Mouse (Mus musculus) heart, embryonic 13.5 days (tissue): ENCODE measurements around the gene Gtpbp8. TPM values are rescaled to one million over a fixed set of nuclear protein-coding genes. Genes with fewer than 3 reads are reported as not detected.

Experiments
- ATAC-seq: fragments of 200-750 bp; cut with Nextera tagmentation; 2 replicates; pipeline ENCODE4 v1.8.0; 2017; ENCODE audit warnings: moderate TSS enrichment; ENCODE audit not compliant: insufficient number of reproducible peaks, low FRiP score, low TSS enrichment; ENCODE audit errors: extremely low read depth
- H3K27ac ChIP-seq: fragments of 300-500 bp; sonication (generic); replicated peaks from 2 replicates; pipeline ENCODE4 v1.5.1; 2015; ENCODE audit warnings: moderate library complexity, mild to moderate bottlenecking, inconsistent platforms
- H3K27me3 ChIP-seq: fragments of 300-500 bp; sonication (generic); replicated peaks from 2 replicates; pipeline ENCODE4 v1.6.1; 2015; ENCODE audit warnings: mild to moderate bottlenecking, inconsistent platforms
- H3K36me3 ChIP-seq: fragments of 300-500 bp; sonication (generic); 2 replicates; pipeline ENCODE4 v1.6.1; 2015; ENCODE audit warnings: mild to moderate bottlenecking, inconsistent platforms
- H3K4me1 ChIP-seq: fragments of 300-500 bp; sonication (generic); 2 replicates; pipeline ENCODE4 v1.6.1; 2015; ENCODE audit warnings: inconsistent platforms
- H3K4me2 ChIP-seq: fragments of 300-500 bp; sonication (generic); 2 replicates; pipeline ENCODE4 v1.6.1; 2015; ENCODE audit warnings: inconsistent platforms, mild to moderate bottlenecking, moderate library complexity
- H3K4me3 ChIP-seq: fragments of 300-500 bp; sonication (generic); 2 replicates; pipeline ENCODE4 v1.5.1; 2015; ENCODE audit warnings: moderate library complexity, mild to moderate bottlenecking, inconsistent platforms
- H3K9ac ChIP-seq: fragments of 300-500 bp; sonication (generic); 2 replicates; pipeline ENCODE4 v1.6.1; 2015; ENCODE audit warnings: inconsistent platforms, mild to moderate bottlenecking, moderate library complexity
- H3K9me3 ChIP-seq: fragments of 300-500 bp; sonication (generic); 2 replicates; pipeline ENCODE4 v1.6.1; 2016; ENCODE audit warnings: inconsistent platforms
- WGBS: fragments of 180-500 bp; shearing (Covaris S2); methylation state at CpG from one replicate; pipeline ENCODE4 v1.1.7; 2015; ENCODE audit warnings: mixed read lengths; 5-methylcytosine and 5-hydroxymethylcytosine counted together
- polyA plus RNA-seq: library from polyadenylated mRNA; unstranded; fragments of >200 nt; fragmentation: Nextera tagmentation; extraction: Ambion mirVana; gene quantifications from 2 replicates; pipeline ENCODE4 v1.2.1, GENCODE M21; 2015

The Gtpbp8 gene
- 18.3 and 19.3 TPM in 2 replicates for polyA plus RNA-seq

- Histone ChIP-seq H3K4me2 (peak within 1 kb of the TSS; percentile 91), H3K36me3 (peaks cover 12% of the 10 kb centered on the region), H3K9me3 (no peaks in the 10 kb centered on the region), H3K4me3 (peak within 1 kb of the TSS; percentile 94), H3K27me3 (no peaks in the 10 kb centered on the region), H3K9ac (peak within 1 kb of the TSS; percentile 88), H3K4me1 (peaks cover 22% of the 10 kb centered on the region), H3K27ac (peak within 1 kb of the TSS; percentile 96)
- under 1% methylated on average over 47 of the region's 47 CpGs for WGBS
- ATAC-seq, result peak; percentile 82
Measured at GRCm38 (mm10) chr16:44745866-44746562, at the start of gene Gtpbp8. Gene Gtpbp8 (minus strand): TSS chr16:44746363.

- Histone ChIP-seq H3K4me3 (no peak overlapping the region), H3K27ac (no peak overlapping the region), H3K27me3 (no peaks in the 10 kb centered on the region), H3K4me2 (no peak overlapping the region), H3K9ac (no peak overlapping the region), H3K4me1 (no peaks in the 10 kb centered on the region), H3K36me3 (no peaks in the 10 kb centered on the region), H3K9me3 (no peaks in the 10 kb centered on the region)
- ATAC-seq, result no peak
Measured at GRCm38 (mm10) chr16:44794416-44794815, 48.3 kb upstream of the Gtpbp8 start.

GRCm38 (mm10) chr16:44786934-44787333 lies 40.8 kb upstream of the Gtpbp8 start:
- 54% methylated on average over 1 of the region's 1 CpGs for WGBS
- no peaks in the 10 kb centered on the region for H3K9me3 ChIP-seq
- H3K36me3 ChIP-seq, result no peaks in the 10 kb centered on the region
- no peak overlapping the region for H3K27ac ChIP-seq
- no peak overlapping the region for H3K4me3 ChIP-seq
- no peak for ATAC-seq
- no peak overlapping the region for H3K9ac ChIP-seq
- H3K4me1 ChIP-seq, result no peaks in the 10 kb centered on the region
- H3K27me3 ChIP-seq, result no peaks in the 10 kb centered on the region
- no peak overlapping the region for H3K4me2 ChIP-seq

- Histone ChIP-seq H3K27me3 (no peaks in the 10 kb centered on the region), H3K9me3 (no peaks in the 10 kb centered on the region), H3K4me1 (no peaks in the 10 kb centered on the region), H3K9ac (no peak overlapping the region), H3K4me3 (no peak overlapping the region), H3K36me3 (no peaks in the 10 kb centered on the region), H3K4me2 (no peak overlapping the region), H3K27ac (no peak overlapping the region)
- ATAC-seq, result no peak
- WGBS, result 63% methylated on average over 4 of the region's 4 CpGs
Measured at GRCm38 (mm10) chr16:44780751-44781150, 34.6 kb upstream of the Gtpbp8 start.

DNA sequence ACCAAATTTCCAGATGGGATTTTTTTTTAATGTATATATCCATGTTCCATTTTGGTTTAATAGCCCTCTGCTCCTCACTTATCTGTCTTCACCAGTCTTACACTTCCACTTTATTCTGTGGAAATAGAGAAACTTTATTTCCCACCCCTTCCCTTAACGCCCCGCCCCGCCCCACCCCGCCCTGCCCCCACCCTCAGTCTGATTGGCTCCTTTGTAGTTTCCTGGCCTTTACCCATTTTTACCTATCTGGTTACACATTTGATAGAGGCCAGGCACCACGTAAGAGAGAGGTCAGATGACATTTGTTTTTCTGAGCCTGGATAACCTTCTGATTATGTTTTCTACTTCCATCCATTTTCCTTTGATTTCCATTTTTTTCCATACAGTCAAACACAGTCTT lies 33.3 kb upstream of the Gtpbp8 start:
- H3K9me3 ChIP-seq, result no peaks in the 10 kb centered on the region
- WGBS, result 78% methylated on average over 5 of the region's 5 CpGs
- no peak overlapping the region for H3K9ac ChIP-seq
- no peak overlapping the region for H3K27ac ChIP-seq
- H3K36me3 ChIP-seq, result no peaks in the 10 kb centered on the region
- no peak overlapping the region for H3K4me3 ChIP-seq
- ATAC-seq, result no peak
- no peak overlapping the region for H3K4me2 ChIP-seq
- H3K4me1 ChIP-seq, result no peaks in the 10 kb centered on the region
- no peaks in the 10 kb centered on the region for H3K27me3 ChIP-seq

DNA sequence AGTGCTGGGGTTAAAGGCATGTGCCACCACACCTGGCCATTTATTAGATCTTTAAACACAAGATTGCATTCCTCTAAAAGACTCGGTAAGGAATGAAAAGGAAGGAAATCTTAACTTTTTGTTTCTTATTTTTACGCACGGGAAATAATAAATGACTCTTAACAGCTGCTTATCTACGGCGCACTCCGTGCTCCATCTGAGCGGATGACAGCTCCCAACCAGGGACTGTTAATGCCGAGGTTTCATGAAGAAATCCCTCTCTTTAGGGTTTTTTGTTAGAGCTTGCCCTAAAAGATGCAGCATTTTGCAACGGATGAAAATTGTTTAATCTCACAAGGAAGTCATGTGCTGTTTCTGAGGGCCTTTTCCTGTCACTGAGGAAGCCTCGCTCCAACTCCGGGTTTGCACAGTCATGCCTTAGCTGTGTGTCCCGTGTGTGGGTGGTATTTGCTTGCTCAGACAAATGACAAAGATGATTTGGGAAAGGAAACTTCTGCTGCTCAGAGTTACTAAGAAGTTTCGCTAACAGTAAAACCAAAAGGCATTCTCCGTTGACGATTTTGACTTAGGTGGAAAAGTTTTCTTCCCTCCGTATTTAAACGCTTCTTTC lies 32.5 kb upstream of the Gtpbp8 start:
- ATAC-seq, result no peak
- H3K27ac ChIP-seq, result no peak overlapping the region
- peak overlapping the region; percentile 50 for H3K4me2 ChIP-seq
- no peak overlapping the region for H3K9ac ChIP-seq
- no peaks in the 10 kb centered on the region for H3K27me3 ChIP-seq
- H3K36me3 ChIP-seq, result no peaks in the 10 kb centered on the region
- H3K4me3 ChIP-seq, result peak overlapping the region; percentile 6; the same call in 1 of the 2 replicates
- H3K4me1 ChIP-seq, result no peaks in the 10 kb centered on the region
- WGBS, result 58% methylated on average over 17 of the region's 17 CpGs
- no peaks in the 10 kb centered on the region for H3K9me3 ChIP-seq

- Histone ChIP-seq H3K4me2 (no peak overlapping the region), H3K9ac (no peak overlapping the region), H3K4me3 (no peak overlapping the region), H3K36me3 (no peaks in the 10 kb centered on the region), H3K9me3 (no peaks in the 10 kb centered on the region), H3K27me3 (no peaks in the 10 kb centered on the region), H3K4me1 (no peaks in the 10 kb centered on the region), H3K27ac (no peak overlapping the region)
- no peak for ATAC-seq
- WGBS, result 85% methylated on average over 6 of the region's 6 CpGs
Measured at GRCm38 (mm10) chr16:44774201-44774600, 28.0 kb upstream of the Gtpbp8 start.

GRCm38 (mm10) chr16:44773673-44774072 lies 27.5 kb upstream of the Gtpbp8 start:
- no peaks in the 10 kb centered on the region for H3K9me3 ChIP-seq
- H3K4me1 ChIP-seq, result no peaks in the 10 kb centered on the region
- no peak overlapping the region for H3K4me3 ChIP-seq
- 73% methylated on average over 3 of the region's 3 CpGs for WGBS
- no peaks in the 10 kb centered on the region for H3K27me3 ChIP-seq
- no peak overlapping the region for H3K27ac ChIP-seq
- ATAC-seq, result no peak
- no peak overlapping the region for H3K9ac ChIP-seq
- no peaks in the 10 kb centered on the region for H3K36me3 ChIP-seq
- H3K4me2 ChIP-seq, result no peak overlapping the region

- Histone ChIP-seq H3K4me1 (no peaks in the 10 kb centered on the region), H3K4me3 (no peak overlapping the region), H3K36me3 (no peaks in the 10 kb centered on the region), H3K27me3 (no peaks in the 10 kb centered on the region), H3K9ac (no peak overlapping the region), H3K27ac (no peak overlapping the region), H3K9me3 (no peaks in the 10 kb centered on the region), H3K4me2 (no peak overlapping the region)
- no peak for ATAC-seq
- 65% methylated on average over 6 of the region's 6 CpGs for WGBS
Measured at GRCm38 (mm10) chr16:44772577-44772976, 26.4 kb upstream of the Gtpbp8 start.

DNA sequence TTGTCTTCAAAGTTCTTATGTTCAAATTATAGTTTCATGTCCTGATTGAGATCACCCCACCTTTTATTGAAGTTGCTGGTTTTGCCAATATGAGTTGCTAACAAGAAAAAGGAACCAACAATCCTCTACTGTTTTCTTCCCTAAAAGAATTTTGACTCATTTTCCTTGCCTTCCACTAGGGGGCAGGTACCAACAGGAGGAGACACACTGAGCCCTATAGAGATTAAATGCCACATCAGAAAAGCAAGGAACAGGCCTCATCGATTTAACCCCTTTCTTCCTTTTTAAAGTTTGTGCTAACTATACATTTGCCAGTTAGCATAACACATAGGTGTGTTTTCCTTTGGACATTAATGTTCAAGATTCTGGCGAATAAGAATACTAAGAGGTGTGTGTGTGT lies 21.8 kb upstream of the Gtpbp8 start:
- WGBS, result 47% methylated on average over 2 of the region's 2 CpGs
- ATAC-seq, result no peak
- H3K9ac ChIP-seq, result no peak overlapping the region
- H3K4me2 ChIP-seq, result no peak overlapping the region
- no peaks in the 10 kb centered on the region for H3K4me1 ChIP-seq
- H3K4me3 ChIP-seq, result no peak overlapping the region
- no peaks in the 10 kb centered on the region for H3K36me3 ChIP-seq
- no peaks in the 10 kb centered on the region for H3K27me3 ChIP-seq
- no peak overlapping the region for H3K27ac ChIP-seq
- no peaks in the 10 kb centered on the region for H3K9me3 ChIP-seq

GRCm38 (mm10) chr16:44767506-44767905 lies 21.3 kb upstream of the Gtpbp8 start:
- no peak overlapping the region for H3K4me3 ChIP-seq
- no peaks in the 10 kb centered on the region for H3K27me3 ChIP-seq
- no peak overlapping the region for H3K4me2 ChIP-seq
- no peak overlapping the region for H3K27ac ChIP-seq
- H3K9me3 ChIP-seq, result no peaks in the 10 kb centered on the region
- H3K9ac ChIP-seq, result no peak overlapping the region
- H3K4me1 ChIP-seq, result no peaks in the 10 kb centered on the region
- 81% methylated on average over 7 of the region's 7 CpGs for WGBS
- no peaks in the 10 kb centered on the region for H3K36me3 ChIP-seq
- no peak for ATAC-seq
